Mouse (Mus musculus) cerebellum, adult 8-10 months (tissue): ENCODE measurements around the gene Tnfaip3.
A peak's percentile ranks its signal among the peaks of the same experiment; 100 is the strongest.

Source experiments
- DNase-seq: peaks from one replicate; pipeline ENCODE4 v3.0.0; 2022

Gene Tnfaip3

DNA sequence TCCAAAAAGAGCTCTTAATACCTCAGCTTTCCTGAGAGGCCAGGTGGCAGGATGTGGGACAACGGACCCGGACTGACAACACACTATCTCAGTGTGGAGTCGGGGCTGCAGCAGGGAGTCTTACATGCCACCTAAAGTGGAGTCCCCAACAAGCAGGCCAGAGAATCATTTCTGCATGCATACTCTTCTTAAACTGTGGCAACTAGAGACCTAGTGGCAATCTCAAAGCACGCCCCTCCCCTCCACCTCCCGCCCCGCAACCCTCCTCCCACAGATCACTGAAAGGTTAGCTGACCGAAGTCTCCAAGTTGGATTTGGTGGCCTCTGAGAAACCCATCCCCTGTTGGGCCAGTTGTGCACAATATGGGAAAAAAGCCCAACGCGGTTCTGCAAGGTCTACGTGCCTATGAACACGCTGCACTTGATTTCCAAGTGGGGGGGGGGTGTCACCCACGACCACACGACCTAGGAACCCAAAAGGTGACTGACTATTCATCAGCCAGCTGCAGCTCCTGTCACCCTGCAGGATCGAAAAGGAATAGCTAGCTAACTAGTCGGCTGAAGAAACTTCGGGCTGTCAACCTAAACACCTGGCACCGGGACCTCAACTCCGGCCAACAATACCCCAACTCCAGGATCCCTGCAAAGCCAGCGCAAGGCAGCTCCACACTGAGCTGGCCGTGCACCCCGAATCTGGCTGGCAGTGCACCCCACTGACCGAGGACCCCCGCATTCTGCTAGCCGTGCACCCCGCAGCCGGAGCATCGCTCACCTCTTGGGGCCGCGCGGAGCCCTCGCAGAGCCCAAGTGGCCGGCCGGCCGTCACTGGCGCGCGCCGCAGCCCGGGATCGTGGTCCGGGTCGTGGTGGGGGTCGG is 838 bp downstream of the Tnfaip3 start:
- DNase-seq: peak; percentile 12

DNA sequence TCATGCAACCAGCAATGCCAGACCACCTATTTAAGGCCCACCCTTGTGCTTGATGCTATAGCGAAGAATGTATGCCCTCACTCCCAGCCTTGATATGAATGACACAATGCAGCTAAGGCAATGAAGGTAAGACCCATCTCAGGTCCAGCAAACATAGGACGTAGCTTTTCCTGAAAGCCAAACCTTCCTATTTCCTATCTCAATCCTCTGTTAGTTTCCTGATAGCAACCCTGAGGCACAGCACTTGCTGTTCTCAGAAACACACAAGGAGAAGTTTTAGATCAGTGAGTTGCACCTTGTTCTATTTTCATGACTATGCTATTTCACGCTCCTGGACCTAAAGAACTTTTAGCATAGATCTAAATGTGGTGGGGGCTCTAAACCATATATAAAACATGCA is 2.1 kb downstream of the Tnfaip3 start:
- no peak for DNase-seq

DNA sequence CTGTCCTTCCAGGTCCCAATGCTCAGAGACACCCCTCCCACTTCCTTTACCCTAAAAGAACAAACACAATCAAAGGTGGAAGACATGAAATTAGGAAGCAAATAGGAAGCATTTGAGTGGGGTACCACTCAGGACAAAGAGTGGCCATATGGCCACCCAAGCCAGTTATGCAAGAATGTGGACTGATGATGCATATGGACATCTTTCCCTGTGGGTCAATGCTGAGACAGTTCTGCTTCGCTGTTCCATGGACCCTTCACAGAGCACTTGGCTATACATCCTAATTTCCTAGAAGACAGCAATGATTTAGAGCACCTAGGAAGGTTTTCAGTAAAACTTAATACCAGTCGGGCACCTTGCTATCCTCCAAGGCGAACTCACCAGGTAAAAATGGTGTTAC is 2.8 kb downstream of the Tnfaip3 start:
- DNase-seq: no peak

DNA sequence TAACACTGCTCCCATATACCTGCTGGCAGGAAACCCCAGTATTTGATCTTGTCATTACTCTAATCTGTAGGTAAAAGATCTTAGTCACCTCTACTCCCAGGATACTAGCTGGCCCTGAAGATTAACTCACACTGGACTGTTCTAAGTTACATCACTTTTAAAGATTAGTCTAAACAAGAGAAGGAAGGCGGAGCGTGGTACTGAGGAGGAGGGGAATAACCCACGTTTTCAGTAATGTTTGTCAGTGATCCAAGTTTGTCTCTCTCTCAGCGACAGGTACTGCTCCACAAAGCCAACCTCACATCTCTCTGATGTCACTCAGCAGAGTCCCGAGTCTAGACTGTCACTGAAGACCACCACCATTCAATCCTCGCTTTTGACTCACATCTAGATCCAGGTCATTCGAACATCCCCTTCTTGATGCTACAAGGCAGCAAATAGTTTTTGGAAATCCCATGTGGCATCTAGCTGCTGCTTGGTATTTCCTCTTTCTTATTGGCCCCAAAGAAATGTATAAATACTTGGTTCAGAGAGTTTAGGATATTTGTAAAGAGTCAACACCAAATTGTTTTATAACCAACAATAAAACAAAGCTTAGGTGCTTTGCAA is 3.5 kb downstream of the Tnfaip3 start:
- no peak for DNase-seq

DNA sequence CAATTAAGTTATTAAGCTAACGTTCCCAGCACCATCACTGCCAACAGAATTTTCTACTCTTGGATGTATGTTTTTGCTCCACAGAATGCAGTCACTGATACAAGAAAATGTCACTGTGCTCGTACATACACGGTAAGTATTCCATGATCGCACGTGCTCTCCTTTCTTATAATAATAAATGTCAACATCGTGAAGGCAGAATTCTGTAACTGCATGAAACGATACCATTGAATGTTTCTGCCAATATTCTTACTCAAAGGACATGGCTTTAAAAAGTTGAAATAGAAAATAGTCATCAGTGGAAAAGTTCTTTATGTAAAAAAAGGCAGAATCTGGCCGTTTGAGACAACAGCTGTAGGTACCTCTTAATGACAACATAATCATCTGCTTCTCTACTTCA is 5.0 kb downstream of the Tnfaip3 start:
- DNase-seq: no peak

DNA sequence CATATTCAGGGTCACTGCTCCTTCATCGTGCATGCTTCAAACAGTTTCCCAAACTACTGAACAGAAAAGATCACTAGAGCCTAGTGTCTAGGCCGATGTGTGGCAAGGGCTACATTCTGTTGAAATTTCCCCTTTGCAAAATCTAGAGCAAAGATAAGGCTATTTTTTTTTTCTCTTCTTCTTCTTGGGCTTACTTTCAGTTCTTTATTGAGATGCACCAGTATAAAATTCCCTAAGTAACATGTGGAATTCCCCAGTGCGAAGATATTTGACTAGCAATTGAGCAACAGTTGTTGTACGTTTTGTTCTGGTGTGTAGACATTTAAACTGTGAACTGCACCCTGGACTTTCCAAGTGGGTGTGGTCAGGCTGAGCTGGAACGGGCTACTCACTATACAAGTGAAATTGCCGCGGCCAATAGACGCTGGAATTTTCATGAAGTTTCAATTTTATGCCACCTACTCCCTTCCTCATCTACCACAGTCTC is 6.2 kb downstream of the Tnfaip3 start:
- no peak for DNase-seq

DNA sequence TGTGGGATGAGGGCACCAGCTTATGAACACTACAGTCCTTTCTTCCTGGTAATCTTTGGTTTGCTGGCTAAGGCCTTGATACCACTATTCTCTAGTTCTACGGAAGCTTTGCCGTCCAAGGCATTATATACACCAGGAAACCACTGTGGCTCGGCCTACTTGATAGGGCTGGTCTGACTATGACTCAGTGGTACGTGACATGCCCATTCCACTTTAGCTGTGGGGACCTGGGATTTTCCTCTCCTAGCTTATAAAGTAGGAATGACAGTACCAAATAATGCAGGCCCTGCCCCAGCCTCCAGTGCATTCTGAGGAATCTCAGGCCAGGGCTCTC is 6.9 kb downstream of the Tnfaip3 start:
- no peak for DNase-seq

DNA sequence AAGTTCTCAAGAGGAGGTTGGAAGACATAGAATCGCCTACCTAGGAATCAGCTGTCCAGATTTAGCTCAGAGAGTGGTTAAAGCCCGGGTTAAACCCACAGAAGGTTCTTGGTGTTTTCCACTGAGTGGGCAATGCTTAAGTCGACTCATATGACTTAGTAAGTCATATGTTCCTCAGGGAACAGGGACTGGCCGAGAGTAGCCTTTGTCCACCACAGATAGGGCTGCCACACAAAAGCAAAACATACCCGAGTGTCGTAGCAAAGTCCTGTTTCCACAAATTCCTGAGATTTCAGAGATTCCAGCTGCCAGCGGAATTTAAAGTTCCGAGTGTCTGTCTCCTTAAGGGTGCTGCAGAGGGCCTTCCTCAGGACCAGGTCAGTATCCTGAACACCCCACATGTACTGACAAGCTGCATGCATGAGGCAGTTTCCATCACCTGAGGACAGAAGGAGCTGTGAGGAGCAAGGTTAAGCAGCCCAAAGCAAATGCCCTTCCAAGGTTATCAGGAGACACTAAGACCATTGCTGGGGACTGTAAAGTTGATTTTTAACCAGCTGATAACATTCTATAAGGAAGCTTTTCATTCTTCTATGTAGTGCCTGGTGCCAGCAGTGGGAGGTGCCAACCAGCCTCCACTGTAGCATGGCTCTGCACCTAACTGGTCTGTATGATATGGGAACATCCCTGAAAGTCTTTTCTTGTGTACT is 7.4 kb downstream of the Tnfaip3 start:
- DNase-seq: no peak

DNA sequence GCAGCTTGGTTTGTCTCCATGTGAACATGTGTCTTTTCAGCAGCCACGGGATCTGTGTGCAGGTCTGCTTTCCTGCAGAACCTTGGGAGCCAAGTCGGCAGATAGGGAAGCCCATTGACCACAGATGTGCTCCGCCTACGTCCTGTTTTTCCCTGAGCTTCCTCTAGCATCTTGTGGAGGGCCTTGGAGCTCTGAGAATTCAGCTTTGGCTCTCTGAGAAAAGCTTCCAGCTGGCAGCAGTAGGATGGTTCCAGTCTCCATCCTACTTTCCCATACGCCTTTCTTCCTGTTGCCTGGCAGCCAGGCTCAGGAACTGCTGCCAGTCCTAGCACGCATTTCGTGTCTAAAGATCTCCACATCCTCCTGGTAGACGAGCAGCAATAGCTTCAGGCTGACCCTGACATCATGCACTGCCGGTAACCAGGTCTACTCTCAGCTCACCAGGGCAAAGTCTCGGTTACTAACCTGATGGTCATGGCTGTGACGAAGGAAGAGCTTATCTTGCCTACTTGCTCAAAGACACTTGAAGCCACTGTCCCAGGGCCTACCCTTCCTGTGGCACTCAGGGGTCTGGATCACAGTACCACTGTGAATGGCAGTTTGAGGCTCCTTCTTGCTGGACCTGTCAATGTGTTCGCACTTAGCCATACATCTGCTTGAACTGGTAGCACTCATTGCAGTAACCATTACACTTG is 13.2 kb downstream of the Tnfaip3 start:
- DNase-seq: no peak

DNA sequence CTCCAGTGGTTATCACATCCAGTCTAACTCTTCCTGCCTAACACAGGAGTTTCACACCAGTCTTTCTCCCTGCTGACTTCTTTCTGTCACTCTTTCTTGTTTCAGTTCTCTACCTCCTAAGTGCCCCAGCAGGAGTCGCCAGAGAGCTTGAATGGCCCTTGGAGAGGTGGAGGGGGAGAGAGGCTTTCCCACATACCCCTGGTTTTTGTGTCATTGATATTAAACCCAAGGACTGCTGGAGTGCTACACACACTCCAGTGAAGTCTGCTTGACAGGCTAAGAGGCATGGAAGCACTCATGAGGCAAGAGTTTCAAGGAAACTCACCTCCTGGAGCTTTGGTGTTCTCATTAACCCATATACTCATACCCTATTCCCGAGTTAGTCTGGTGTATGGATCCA is 16.0 kb downstream of the Tnfaip3 start:
- no peak for DNase-seq

DNA sequence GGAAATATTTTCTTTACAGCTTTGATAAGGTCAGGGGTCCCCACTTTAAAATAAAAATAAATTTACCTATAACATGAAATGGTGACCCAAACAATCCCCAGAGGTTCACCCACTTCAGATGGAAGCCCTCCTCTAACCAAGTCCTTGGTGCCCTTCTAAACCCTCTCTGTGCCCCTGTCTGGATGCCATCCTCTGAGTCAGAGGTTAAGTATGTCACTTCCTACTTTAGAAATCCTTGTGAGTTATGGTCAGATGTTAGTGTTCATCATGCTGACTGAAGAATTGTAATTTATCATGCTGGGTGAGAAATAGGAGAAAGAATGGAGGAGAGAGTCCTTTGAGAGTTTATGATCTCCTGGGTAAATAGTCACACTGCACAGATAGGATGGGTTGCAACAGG is 19.1 kb downstream of the Tnfaip3 start:
- DNase-seq: no peak

DNA sequence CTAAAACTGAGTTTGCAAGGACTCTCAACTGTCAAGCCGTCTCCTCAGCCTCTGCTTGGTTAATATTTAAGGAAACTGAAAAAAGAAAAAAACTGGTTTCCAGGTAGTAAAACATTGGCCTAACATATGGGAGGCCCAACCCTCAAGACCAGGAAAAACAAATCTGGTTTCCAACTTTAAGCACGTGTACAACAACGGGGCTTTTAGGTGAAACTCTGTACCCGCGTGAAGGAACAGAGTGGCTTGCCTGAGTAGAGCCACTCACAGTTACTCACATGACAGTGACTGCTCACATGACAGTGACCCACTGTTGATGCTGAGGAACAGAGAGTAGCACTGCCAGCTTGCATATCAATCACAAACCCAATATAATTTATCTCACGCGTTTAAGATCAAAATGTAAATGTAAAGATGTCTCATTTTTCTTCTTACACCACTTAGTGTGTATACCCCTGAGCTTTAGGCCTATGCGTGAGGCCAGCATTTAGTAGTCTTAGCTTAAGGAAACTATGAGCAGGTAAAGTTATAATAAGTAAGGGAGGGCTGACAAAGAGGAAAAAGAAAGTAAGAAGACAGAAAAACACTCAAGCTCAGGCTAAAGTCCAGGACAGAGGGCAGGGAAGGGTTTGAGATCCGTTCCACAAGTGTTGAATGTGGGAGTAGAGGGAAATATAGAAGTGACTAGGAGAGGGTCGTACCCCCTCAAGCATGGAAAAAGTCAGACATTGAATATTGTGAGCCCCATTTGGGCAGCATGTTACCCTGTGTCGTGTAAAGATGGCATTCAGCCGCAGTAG is 19.8 kb downstream of the Tnfaip3 start:
- DNase-seq: no peak

DNA sequence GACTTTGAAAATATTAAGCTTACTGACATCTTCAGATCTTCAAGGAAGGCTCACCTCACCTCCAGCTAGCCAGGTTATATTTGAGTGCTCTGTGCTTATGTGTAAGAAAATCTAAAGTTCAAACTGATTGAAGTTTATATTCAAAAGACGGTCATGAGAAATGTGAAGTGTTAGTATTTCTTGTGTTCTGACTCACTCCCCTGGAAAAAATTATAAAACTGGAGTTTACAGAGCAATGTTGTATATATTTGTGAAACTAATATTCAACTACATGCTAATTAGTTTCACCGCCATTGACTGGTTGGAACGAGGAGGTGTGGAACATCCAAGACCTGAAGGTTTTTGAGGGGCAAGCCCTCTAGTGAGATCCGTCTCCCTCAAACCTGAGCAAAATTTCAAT is 22.5 kb downstream of the Tnfaip3 start:
- no peak for DNase-seq

DNA sequence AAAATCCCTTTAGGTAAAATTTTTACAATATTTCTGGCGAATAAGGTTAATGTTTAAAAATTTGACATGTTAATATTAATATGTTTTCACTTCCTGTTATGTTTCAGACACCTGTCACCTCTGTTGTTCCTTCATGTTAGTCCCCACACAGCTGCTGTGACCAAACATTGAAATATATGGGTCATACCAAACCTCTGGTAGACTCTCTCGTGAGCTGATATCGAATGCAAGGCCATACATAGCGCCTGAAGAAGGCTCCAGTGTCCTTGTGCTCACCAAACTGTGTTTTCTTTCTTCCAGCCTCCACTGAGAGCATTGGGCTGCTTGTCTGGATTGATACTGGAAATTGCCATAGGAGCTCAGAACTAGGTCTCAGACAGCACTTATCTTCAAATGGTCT is 24.4 kb downstream of the Tnfaip3 start:
- DNase-seq: no peak

DNA sequence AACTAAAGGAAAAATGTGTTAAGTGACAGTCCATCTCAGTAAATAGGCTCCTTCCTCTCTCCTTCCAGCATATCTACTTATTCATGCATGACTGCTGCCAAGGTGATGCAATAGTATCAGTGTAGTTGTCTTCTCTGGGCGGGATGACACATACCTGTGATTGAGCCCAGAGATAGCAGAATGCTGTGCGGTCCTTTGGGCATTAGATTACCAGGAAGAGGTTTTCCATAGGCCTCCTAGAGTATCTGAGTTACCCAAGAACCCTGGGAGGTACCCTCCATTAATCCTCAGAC is 27.6 kb downstream of the Tnfaip3 start:
- no peak for DNase-seq

DNA sequence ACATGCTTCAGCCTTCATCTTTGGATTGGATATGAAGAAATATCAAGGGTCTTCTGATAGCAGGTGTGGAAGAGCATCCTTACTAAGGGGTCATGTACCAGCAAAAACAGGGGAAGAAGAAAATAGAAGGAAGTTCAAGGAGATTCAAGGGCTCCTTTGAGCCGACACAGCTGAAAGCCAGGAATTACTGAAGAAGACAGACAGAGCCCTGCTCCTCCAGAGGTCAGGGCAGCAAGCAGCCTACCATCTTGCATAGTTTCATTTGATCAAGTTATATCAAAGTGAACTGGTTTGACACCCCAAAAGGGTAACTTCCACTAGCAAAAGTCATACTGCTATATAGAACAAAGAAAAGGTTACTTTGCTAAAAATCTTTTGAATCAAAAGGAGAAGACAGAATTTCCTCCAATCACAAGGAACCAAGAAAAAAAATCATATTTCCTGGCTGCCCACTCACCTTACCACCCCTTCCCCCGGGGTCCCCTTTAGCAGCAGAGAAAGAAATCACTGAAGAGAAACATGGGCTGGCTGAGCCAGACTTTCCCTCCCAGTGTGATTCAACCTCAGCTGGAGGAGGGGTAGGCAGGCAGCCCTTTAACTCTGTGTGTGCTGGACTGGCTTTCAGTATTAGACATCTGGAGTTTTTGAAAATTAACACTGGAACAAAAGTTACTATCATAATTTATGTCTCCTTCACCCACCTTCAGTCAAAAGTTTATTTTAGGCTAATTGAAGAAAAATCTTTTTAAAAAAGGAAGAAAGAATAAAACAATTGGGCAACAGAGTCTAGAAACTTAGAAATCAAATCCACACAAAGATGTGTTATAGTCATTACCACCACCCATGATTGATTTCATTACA is 28.2 kb downstream of the Tnfaip3 start:
- no peak for DNase-seq

DNA sequence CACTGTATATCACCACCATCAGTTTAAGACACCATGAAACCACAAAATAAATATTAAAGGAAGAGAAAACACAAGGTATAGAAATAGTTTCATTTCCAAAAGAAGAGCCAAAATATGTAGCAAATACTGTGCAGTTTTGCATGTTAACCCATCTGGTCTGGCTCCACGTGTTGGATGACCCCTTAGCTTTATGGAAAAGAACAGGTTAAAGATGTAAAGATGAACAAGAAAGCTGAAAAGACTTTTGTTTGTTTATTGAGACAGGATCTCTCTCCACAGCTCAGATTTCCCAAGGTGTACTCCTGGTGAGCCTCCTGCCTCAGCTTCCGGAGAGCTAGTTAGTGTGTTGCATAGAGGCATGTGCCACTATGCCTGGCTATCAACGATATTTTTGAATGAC is 29.9 kb downstream of the Tnfaip3 start:
- no peak for DNase-seq

DNA sequence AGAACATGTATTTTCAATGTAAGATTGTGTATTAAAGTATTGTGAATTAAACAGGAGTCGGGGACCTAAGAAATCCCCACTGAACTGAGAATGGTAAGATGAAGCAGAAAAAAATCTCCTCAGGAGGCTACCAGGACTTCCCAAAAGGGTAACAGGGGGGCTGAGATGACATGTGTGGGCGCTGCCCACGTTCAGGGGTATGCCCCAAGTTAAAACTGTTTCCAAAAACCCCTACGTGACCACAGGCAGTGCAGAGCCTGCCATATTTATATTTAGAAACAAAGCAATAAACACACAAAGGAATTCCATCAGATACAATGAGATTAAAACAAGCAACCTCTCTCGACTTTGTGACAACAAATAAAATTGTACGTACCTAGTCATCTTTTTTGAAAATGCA is 31.9 kb downstream of the Tnfaip3 start:
- DNase-seq: no peak

DNA sequence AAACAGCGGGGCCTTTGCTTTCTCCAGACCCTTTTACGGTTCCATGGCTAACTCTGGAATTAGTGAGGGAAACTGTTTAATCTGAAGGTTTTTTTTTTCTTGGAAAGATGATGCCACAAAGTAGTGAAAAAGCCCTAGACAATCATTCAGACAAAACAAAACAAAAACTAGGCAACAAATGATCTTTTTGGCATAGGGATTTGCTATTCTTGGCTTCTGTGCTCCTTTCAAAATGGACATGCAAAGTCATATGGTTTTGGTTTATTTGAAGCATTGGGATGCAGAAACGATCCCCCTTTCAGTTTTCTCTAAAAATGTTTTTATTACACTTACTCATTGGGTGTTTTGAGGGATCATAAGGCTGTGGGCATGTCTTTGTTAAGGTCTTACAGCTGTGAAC is 41.0 kb downstream of the Tnfaip3 start:
- DNase-seq: no peak

DNA sequence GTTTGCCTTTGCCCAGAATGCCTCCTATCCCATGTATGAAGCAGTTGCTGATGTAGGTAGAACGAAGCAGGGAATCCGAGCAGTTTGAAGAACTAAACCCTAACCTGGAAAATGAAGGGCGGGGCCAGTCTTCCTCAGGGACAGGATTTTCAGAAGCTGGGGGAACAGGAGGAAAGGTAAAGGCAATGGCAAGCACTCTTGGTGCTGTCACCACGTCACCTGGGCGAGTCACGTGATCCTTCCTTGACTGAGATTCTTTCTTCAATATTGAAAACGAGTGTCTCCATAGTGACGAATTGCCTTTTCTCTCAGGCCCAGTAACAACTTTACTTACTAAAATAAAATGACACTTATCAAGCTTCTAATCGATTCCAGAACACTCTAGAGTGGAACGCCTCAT is 48.6 kb downstream of the Tnfaip3 start:
- no peak for DNase-seq

DNA sequence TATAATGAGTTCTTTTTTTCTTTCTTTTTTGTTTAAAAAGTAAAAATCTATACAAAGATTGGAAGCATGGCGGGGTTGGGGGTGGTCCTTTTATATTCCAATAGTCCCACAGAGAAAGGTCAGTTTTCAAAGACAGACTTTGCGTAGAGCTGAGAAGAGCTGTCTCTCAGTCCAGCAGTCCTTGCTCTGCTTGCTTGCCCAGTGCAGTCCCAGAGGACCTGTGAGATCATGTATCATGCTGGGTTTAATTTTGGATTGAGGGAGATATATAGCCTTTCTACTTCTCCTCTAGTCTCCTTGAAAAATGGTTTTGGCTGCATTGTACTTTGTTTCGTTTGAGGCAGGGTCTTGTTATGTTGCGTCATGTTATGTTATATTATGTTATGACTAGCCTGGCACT is 49.9 kb downstream of the Tnfaip3 start:
- DNase-seq: no peak

DNA sequence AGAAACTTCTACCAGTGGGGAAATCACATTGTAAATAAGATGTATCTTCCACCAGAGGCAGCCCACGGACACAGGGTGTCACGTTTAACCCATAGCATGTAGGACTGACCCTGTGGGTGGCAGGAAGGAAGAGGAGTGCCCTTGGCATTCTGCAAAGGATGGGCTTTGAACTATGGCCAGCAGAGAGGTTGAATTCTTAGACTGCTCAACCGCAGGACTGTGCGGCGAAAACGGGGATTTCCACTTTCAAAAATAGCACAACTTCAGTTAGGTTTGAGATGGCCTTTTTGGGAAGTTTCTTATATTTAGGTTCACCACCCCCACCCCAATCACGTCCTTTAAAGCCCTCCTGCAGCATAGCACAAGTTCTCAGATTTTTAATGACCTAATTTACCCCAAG is 50.6 kb downstream of the Tnfaip3 start:
- DNase-seq: no peak
